Mouse (Mus musculus) CH12.LX (cell line): ENCODE measurements around the gene Bcl11a.

Experiments
- CHD1 ChIP-seq: IDR thresholded peaks from 2 replicates; pipeline ENCODE4 v1.6.1; 2012; ENCODE audit warnings: low read depth, low read length, improper control_type of control experiment, inconsistent platforms
- E2F4 ChIP-seq: IDR thresholded peaks from 2 replicates; pipeline ENCODE4 v1.6.1; 2011; ENCODE audit warnings: low read depth, low read length, improper control_type of control experiment; ENCODE audit not compliant: insufficient replicate concordance
- TBP ChIP-seq: conservative IDR thresholded peaks from 2 replicates; pipeline ENCODE4 v1.6.1; 2011; ENCODE audit warnings: low read depth, low read length, improper control_type of control experiment

DNA sequence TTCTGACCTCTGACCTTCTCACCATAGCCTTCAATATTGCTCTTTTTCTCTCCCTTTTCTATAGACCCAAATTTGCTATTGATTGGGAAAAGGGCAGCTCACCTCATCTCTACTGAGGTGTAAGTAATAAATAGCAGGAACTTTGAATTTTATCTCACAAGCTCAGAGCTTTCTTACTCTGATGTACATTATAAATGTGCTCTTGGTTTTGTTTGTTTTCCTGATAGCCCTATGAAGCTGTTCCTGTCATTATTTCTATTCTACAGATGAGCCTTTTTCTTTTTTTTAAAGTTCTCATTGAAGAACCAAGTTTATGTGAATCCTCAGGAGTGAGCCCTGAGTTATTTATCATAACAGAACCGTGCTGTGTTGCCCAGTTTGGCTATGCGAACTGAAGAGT, 55.0 kb downstream of the Bcl11a start:
- TF ChIP-seq CHD1, result no peak
- TF ChIP-seq TBP, result no peak
- TF ChIP-seq E2F4, result no peak
